Mouse (Mus musculus): ENCODE data around the gene Gm5617. TPM values are rescaled to one million over a fixed set of nuclear protein-coding genes. Genes with fewer than 3 reads are reported as not detected.
"Not testable (repeated sequence)": the region's sequence is repeated elsewhere in the genome, so short reads cannot be mapped to it uniquely, and the experiment has no call there.

The Gm5617 gene
- polyA plus RNA-seq (2015; fragmentation: Nextera tagmentation; extraction: Ambion mirVana), result 27.3 and 31.2 TPM in 2 replicates

GRCm38 (mm10) chr9:48494817-48495547 is at the start of gene Gm5617, which contains the start of gene Rbm7:
TSS of gene Gm5617 (plus strand) at chr9:48495442.
TSS of gene Rbm7 (minus strand) at chr9:48495299.
- peak within 1 kb of the TSS; percentile 72 for H3K4me2 ChIP-seq
- peak within 1 kb of the TSS; percentile 92 for H3K4me3 ChIP-seq
- peaks cover 31% of the 10 kb centered on the region for H3K36me3 ChIP-seq
- 0 out of 2 replicates have a peak, but pooled peaks cover 3% of the 10 kb centered on the region for H3K27me3 ChIP-seq
- no peaks in the 10 kb centered on the region for H3K9me3 ChIP-seq
- H3K4me1 ChIP-seq, result peaks cover 10% of the 10 kb centered on the region
- H3K27ac ChIP-seq, result peak within 1 kb of the TSS; percentile 93
- under 1% methylated on average over 72 of the region's 72 CpGs for WGBS
- ATAC-seq (ENCODE audit: insufficient number of reproducible peaks, low FRiP score, low TSS enrichment, low read depth), result peak; percentile 99
- H3K9ac ChIP-seq, result peak within 1 kb of the TSS; percentile 94

DNA sequence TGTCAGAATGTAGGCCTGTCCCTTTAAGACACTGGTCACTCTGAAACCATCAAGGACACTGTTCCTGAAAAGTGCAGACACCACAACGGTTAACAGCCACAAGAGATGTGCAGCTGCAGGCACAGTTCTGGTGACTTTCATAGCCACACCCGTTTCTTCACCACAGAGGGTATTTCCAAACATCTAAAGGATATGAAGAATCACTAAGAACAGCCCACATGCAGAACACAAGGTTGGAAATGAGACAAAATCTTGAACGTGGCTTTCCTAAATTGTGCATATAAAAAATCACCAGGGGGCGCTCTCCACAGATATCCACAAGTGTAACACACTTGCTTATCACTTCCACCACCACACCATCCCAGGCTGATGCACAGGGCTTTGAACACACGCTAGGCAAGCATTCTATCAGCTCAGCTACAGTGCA is 47.4 kb upstream of the Gm5617 start:
- H3K9me3 ChIP-seq, result no peaks in the 10 kb centered on the region
- H3K36me3 ChIP-seq, result no peaks in the 10 kb centered on the region
- H3K4me3 ChIP-seq, result no peak overlapping the region
- WGBS, result 38% methylated on average over 5 of the region's 5 CpGs
- ATAC-seq (ENCODE audit: insufficient number of reproducible peaks, low FRiP score, low TSS enrichment, low read depth), result no peak
- no peaks in the 10 kb centered on the region for H3K27me3 ChIP-seq
- no peak overlapping the region for H3K4me2 ChIP-seq
- H3K4me1 ChIP-seq, result 0 out of 2 replicates have a peak, but pooled peaks cover 2% of the 10 kb centered on the region
- no peak overlapping the region for H3K9ac ChIP-seq
- H3K27ac ChIP-seq, result no peak overlapping the region

- no peak overlapping the region for H3K27ac ChIP-seq
- H3K9me3 ChIP-seq, result no peaks in the 10 kb centered on the region
- H3K36me3 ChIP-seq, result no peaks in the 10 kb centered on the region
- H3K27me3 ChIP-seq, result no peaks in the 10 kb centered on the region
- no peak overlapping the region for H3K4me2 ChIP-seq
- 0 out of 2 replicates have a peak, but pooled peaks cover 2% of the 10 kb centered on the region for H3K4me1 ChIP-seq
- ATAC-seq (ENCODE audit: insufficient number of reproducible peaks, low FRiP score, low TSS enrichment, low read depth), result no peak
- WGBS, result 89% methylated on average over 17 of the region's 17 CpGs
- H3K9ac ChIP-seq, result no peak overlapping the region
- no peak overlapping the region for H3K4me3 ChIP-seq
These were observed 45.2 kb upstream of the Gm5617 start for GRCm38 (mm10) chr9:48450066-48450465.

- Histone ChIP-seq H3K9ac (no peak overlapping the region), H3K4me3 (no peak overlapping the region), H3K4me2 (no peak overlapping the region), H3K27ac (no peak overlapping the region), H3K9me3 (no peaks in the 10 kb centered on the region), H3K4me1 (0 out of 2 replicates have a peak, but pooled peaks cover 2% of the 10 kb centered on the region), H3K27me3 (no peaks in the 10 kb centered on the region), H3K36me3 (no peaks in the 10 kb centered on the region)
- ATAC-seq (ENCODE audit: insufficient number of reproducible peaks, low FRiP score, low TSS enrichment, low read depth), result no peak
- WGBS, result 81% methylated on average over 3 of the region's 3 CpGs
These were observed 39.3 kb upstream of the Gm5617 start for GRCm38 (mm10) chr9:48455961-48456360.

- H3K27ac ChIP-seq, result no peak overlapping the region
- no peak overlapping the region for H3K4me2 ChIP-seq
- 68% methylated on average over 3 of the region's 3 CpGs for WGBS
- H3K9ac ChIP-seq, result no peak overlapping the region
- H3K4me1 ChIP-seq, result no peaks in the 10 kb centered on the region
- ATAC-seq (ENCODE audit: insufficient number of reproducible peaks, low FRiP score, low TSS enrichment, low read depth), result no peak
- no peaks in the 10 kb centered on the region for H3K36me3 ChIP-seq
- no peaks in the 10 kb centered on the region for H3K9me3 ChIP-seq
- no peaks in the 10 kb centered on the region for H3K27me3 ChIP-seq
- H3K4me3 ChIP-seq, result no peak overlapping the region
These were observed 36.4 kb upstream of the Gm5617 start for GRCm38 (mm10) chr9:48458879-48459278.

DNA sequence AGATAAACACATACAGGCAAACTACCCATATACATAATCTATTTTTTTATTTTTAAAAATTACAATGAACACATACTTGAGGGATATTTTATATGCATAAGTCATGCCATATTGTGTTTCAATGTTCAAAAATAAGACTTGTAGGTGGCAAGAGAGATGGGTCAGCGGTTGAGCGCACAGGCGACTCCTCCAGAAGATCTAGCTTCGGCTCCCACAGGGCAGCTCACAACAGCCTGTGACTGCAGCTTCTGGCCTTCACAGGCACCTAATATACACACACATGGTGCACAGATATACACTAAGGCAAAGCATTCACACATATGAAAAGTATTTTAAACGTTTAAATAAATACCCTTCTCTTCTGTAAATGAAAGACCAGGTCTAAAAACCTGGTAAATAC is 35.9 kb upstream of the Gm5617 start:
- no peaks in the 10 kb centered on the region for H3K9me3 ChIP-seq
- no peaks in the 10 kb centered on the region for H3K27me3 ChIP-seq
- no peaks in the 10 kb centered on the region for H3K36me3 ChIP-seq
- no peaks in the 10 kb centered on the region for H3K4me1 ChIP-seq
- H3K4me2 ChIP-seq, result no peak overlapping the region
- H3K4me3 ChIP-seq, result no peak overlapping the region
- 86% methylated on average over 5 of the region's 5 CpGs for WGBS
- no peak overlapping the region for H3K9ac ChIP-seq
- no peak for ATAC-seq (ENCODE audit: insufficient number of reproducible peaks, low FRiP score, low TSS enrichment, low read depth)
- no peak overlapping the region for H3K27ac ChIP-seq

DNA sequence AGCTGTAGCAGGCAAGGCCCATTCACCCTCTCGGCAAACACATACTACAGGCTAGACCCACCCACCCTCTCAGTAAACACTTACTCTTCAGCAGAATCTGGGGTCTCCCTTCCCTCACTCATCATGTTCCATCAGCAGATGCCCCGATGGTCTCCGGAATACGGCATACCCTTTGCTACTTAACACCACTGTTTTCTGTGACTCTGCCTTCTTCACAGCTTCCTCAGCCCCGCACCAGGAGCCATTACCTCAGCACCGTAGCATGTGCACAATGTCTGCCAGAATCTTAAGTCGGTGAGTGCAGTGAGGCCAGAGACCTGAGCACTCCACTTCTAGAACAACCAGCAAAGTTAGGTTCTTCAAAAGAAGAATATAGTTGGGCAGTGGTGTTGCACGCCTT is 34.5 kb upstream of the Gm5617 start:
- Histone ChIP-seq H3K9me3 (no peaks in the 10 kb centered on the region), H3K27ac (no peak overlapping the region), H3K4me1 (no peaks in the 10 kb centered on the region), H3K4me2 (no peak overlapping the region), H3K9ac (no peak overlapping the region), H3K27me3 (no peaks in the 10 kb centered on the region), H3K4me3 (no peak overlapping the region), H3K36me3 (peaks cover 3% of the 10 kb centered on the region)
- WGBS, result 89% methylated on average over 8 of the region's 8 CpGs
- no peak for ATAC-seq (ENCODE audit: insufficient number of reproducible peaks, low FRiP score, low TSS enrichment, low read depth)

DNA sequence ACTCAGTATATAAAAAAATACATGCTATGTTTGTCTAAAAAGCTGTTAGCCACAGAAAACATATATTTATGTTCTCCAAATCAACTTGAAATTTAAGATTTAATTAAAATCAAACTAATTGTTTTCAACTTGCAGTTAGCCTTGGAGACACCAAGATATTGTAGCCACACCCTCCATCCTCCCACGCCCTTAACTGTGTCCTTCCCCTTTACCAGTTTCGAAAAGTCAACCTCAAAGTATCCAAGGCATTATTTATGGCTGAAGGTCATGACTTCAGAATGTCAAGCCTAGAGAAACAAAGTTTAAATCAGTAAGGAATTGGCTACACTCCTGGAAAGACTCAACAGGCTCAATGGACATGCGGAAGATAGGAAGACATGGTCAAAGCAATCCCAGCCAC is 33.7 kb upstream of the Gm5617 start:
- H3K4me1 ChIP-seq, result no peaks in the 10 kb centered on the region
- H3K9me3 ChIP-seq, result no peaks in the 10 kb centered on the region
- no peak overlapping the region for H3K4me3 ChIP-seq
- 81% methylated on average over 3 of the region's 3 CpGs for WGBS
- no peak overlapping the region for H3K9ac ChIP-seq
- ATAC-seq (ENCODE audit: insufficient number of reproducible peaks, low FRiP score, low TSS enrichment, low read depth), result no peak
- no peaks in the 10 kb centered on the region for H3K27me3 ChIP-seq
- H3K4me2 ChIP-seq, result no peak overlapping the region
- H3K36me3 ChIP-seq, result peaks cover 11% of the 10 kb centered on the region
- H3K27ac ChIP-seq, result no peak overlapping the region

DNA sequence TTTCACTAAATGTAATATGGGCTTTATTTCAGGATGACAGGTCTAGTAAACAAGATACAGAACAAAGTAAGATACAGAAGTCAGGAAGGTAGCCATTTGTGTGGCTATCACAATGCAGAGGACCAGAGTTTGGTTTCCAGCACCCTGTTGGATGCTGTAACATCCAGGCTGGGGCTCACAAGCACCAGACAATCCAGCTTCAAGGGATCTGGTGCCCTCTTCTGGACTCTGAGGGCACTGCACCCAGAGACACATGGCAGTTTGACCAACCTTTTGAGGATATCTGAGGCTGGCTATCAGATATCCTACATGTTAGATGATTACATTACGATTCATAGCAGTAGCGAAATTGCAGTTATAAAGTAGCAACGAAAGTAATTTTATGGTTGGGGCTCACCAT is 29.6 kb upstream of the Gm5617 start:
- ATAC-seq (ENCODE audit: insufficient number of reproducible peaks, low FRiP score, low TSS enrichment, low read depth), result no peak
- peaks cover 44% of the 10 kb centered on the region for H3K36me3 ChIP-seq
- 94% methylated on average over 3 of the region's 3 CpGs for WGBS

GRCm38 (mm10) chr9:48466804-48467203 is 28.4 kb upstream of the Gm5617 start:
- Histone ChIP-seq H3K4me3 (no peak overlapping the region), H3K9ac (no peak overlapping the region), H3K4me1 (no peaks in the 10 kb centered on the region), H3K9me3 (no peaks in the 10 kb centered on the region), H3K36me3 (peaks cover 56% of the 10 kb centered on the region), H3K27ac (no peak overlapping the region), H3K27me3 (no peaks in the 10 kb centered on the region), H3K4me2 (no peak overlapping the region)
- no peak for ATAC-seq (ENCODE audit: insufficient number of reproducible peaks, low FRiP score, low TSS enrichment, low read depth)
- WGBS, result 65% methylated on average over 3 of the region's 3 CpGs

More for the DNA sequence above, 29.6 kb upstream of the Gm5617 start:
- no peaks in the 10 kb centered on the region for H3K4me1 ChIP-seq
- no peak overlapping the region for H3K9ac ChIP-seq
- no peak overlapping the region for H3K4me2 ChIP-seq
- no peak overlapping the region for H3K4me3 ChIP-seq
- no peak overlapping the region for H3K27ac ChIP-seq
- H3K9me3 ChIP-seq, result no peaks in the 10 kb centered on the region
- H3K27me3 ChIP-seq, result no peaks in the 10 kb centered on the region

DNA sequence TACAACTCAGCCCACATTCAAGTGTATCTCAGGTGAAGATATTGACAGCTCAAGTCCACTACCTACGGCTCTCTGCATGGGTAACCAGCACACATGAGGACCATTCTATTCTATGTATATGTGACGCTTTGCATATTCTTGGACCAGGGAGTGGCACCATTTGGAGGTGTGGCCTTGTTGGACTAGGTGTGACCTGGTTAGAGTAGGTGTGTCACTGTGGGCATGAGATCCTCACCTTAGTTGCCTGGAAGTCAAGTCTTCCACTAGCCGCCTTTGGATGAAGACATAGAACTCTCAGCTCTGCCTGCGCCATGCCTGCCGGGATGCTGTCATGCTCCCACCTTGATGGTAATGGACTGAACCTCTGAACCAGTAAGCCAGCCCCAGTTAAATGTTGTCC is 27.8 kb upstream of the Gm5617 start:
- not testable (repeated sequence) for H3K27ac ChIP-seq; ATAC-seq (ENCODE audit: insufficient number of reproducible peaks, low FRiP score, low TSS enrichment, low read depth); H3K9me3 ChIP-seq; H3K4me1 ChIP-seq; H3K9ac ChIP-seq; H3K4me3 ChIP-seq; H3K27me3 ChIP-seq; H3K4me2 ChIP-seq
- H3K36me3 ChIP-seq, result peaks cover 61% of the 10 kb centered on the region
- 97% methylated on average over 5 of the region's 5 CpGs for WGBS

DNA sequence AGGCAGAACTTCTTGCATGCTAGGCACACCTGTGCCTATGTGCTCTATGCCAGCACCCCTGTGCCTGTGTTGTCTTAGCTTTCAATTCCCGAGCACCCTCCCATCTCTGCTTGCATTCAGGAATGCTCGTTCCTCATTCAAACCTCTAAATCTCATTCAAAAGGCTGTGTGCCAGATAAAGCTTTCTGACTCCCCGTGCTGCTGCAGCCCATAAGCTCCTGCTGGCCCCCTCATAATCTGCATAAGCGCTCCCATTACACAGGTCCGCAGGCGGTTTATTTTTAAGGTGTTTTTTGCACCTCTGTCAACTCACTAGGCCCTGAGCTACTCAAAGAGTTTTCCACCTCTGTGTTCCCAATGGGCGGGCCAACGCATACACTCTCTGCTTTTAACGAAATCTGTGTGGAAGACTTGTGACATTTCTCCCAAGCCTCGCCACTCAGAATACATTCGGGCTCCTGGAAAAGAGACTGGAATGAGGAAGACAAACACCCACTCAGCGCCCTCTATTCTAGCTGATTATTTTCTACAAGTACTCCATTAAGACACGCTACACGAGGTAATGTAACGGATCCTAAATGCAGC is 22.7 kb upstream of the Gm5617 start:
- no peak for ATAC-seq (ENCODE audit: insufficient number of reproducible peaks, low FRiP score, low TSS enrichment, low read depth)
- Histone ChIP-seq H3K27ac (no peak overlapping the region), H3K4me3 (no peak overlapping the region), H3K4me2 (no peak overlapping the region), H3K27me3 (no peaks in the 10 kb centered on the region), H3K9me3 (no peaks in the 10 kb centered on the region), H3K4me1 (no peaks in the 10 kb centered on the region), H3K36me3 (peaks cover 70% of the 10 kb centered on the region), H3K9ac (no peak overlapping the region)
- WGBS, result 91% methylated on average over 15 of the region's 15 CpGs

Data from limb, embryonic 15.5 days (tissue).